Mouse (Mus musculus): Measurements from ENCODE around the gene Rab6b.
"Not testable (repeated sequence)": the region's sequence is repeated elsewhere in the genome, so short reads cannot be mapped to it uniquely, and the experiment has no call there.

Rab6b gene

GRCm38 (mm10) chr9:103091039-103091883 is 20.3 kb upstream of the Rab6b start:
- in situ Hi-C loops (cut with MboI; ENCODE audit: low pct_unique_long_range_greater_than_20kb in 1 of 2, low sequenced_read_pairs in 2 of 2, unreplicated experiment in 1 of 2), result no loop called here

GRCm38 (mm10) chr9:103092248-103092647 is 19.3 kb upstream of the Rab6b start:
- in situ Hi-C loops (cut with MboI; ENCODE audit: low pct_unique_long_range_greater_than_20kb in 1 of 2, low sequenced_read_pairs in 2 of 2, unreplicated experiment in 1 of 2), result no loop called here

- in situ Hi-C loops (cut with MboI; ENCODE audit: low pct_unique_long_range_greater_than_20kb in 1 of 2, low sequenced_read_pairs in 2 of 2, unreplicated experiment in 1 of 2), result no loop called here
Observed at GRCm38 (mm10) chr9:103093681-103094080, 17.9 kb upstream of the Rab6b start.

DNA sequence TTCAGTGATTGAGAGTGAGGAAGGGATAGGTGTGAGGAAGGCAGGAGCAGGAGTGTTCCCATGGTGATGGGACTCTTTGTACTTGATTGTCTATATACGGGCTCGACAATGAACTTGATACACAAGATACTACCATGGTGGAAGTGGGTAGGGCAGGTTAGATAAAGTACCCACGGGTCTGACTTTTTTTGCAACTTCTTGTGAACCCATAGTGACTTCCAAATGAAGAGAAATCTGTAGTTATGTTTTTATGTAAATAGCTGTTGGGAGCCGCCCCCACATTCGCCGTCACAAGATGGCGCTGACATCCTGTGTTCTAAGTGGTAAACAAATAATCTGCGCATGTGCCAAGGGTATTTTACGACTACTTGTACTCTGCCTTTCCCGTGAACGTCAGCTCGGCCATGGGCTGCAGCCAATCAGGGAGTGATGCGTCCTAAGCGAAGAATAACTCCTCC is 3.2 kb upstream of the Rab6b start:
- in situ Hi-C loops (cut with MboI; ENCODE audit: low pct_unique_long_range_greater_than_20kb in 1 of 2, low sequenced_read_pairs in 2 of 2, unreplicated experiment in 1 of 2), result not testable (repeated sequence)

DNA sequence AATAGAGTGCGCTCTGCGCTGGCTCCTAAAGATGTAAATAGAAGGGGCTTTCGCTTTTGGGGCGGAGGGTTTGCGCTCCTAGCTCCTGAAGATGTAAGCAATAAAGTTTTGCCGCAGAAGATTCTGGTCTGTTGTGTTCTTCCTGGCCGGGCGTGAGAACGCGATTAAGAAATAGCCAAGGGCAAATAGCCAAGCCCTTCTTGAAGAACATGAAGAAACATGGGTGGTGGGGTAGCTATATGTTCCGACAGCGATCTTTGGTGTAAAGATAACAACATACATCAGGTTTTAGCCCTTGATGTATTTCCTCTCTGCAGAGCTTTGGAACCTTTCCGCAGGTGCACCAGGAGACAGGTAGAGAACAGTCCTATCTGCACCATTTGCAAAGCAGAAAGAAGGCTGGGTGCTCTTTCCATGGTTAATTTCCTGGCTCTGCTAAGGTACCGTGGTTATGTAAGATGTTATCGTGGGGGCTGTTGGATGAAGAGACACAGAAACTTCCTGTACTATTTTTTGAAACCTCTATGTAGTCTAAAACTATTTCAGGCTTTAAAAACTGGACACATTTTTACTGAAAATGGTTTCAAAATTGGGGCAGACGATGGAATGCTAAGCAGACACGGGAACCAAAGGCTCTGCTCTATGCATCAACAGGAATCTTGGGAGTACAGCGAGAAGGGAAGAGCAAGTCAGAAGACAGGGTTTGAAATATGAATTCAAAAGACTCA is 2.5 kb upstream of the Rab6b start:
- in situ Hi-C loops (cut with MboI; ENCODE audit: low pct_unique_long_range_greater_than_20kb in 1 of 2, low sequenced_read_pairs in 2 of 2, unreplicated experiment in 1 of 2), result no loop called here

DNA sequence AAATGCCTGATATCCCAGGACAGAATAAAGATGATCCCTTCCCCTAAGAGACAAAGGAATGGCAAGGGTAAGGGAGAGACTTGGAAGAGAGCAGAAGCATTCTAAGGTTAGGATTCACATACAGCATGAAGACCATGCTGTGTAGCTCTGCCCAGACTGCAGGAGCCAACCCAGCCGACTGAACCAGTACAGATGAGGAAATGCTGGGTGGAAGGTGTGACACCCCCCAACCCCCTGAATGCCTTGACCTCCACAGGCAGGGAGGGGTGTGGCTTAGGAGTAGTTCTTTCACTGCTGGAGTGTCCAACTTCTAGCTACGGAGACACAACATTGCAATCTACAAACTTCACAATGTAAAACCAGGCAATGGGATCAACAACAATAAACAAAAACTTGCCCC is 1.7 kb upstream of the Rab6b start:
- in situ Hi-C loops (cut with MboI; ENCODE audit: low pct_unique_long_range_greater_than_20kb in 1 of 2, low sequenced_read_pairs in 2 of 2, unreplicated experiment in 1 of 2), result no loop called here

- in situ Hi-C loops (cut with MboI; ENCODE audit: low pct_unique_long_range_greater_than_20kb in 1 of 2, low sequenced_read_pairs in 2 of 2, unreplicated experiment in 1 of 2), result no loop called here
Observed at GRCm38 (mm10) chr9:103110727-103111501, 673 bp upstream of the Rab6b start.

DNA sequence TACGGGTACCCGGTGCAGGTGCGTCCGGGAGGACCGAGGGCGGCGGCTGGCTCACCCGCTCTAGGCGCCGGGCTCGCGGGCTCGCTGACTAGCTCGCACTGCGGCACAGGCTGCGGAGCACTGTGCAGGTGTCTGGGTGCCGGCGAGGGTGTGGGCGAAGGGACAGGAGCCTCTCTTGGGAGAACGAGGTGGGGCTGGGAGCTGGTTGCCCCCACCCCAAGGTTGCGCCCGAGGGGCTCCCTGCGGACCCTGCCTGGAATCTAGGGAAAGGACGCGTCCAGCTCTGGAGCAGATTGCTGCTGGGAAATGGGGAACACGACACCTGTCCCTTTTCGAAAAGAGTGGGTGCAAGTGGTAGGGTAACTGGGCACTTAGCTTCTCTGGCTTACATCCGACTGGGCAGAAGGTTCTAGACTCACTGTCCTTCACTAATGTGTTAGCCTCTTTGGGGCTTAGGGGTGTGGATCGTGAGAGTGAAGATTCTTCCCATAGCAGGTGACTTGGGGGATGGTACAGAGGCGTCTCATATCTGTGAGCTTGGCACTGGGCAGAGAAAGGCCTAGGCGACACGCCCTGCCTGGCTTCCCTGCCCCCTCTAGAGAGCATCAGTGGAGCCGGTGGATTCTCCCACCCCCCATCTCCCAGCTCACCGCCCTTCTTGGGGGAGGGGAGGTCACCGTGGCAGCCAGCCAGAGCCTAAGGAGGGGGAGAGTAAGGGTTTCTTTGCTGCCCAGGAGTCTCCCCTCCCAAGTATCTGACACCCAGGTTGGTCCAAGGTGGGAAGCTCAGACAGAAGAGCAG is 1.1 kb downstream of the Rab6b start:
- in situ Hi-C loops (cut with MboI; ENCODE audit: low pct_unique_long_range_greater_than_20kb in 1 of 2, low sequenced_read_pairs in 2 of 2, unreplicated experiment in 1 of 2), result no loop called here

GRCm38 (mm10) chr9:103113351-103113750 is 1.8 kb downstream of the Rab6b start:
- in situ Hi-C loops (cut with MboI; ENCODE audit: low pct_unique_long_range_greater_than_20kb in 1 of 2, low sequenced_read_pairs in 2 of 2, unreplicated experiment in 1 of 2), result no loop called here

- in situ Hi-C loops (cut with MboI; ENCODE audit: low pct_unique_long_range_greater_than_20kb in 1 of 2, low sequenced_read_pairs in 2 of 2, unreplicated experiment in 1 of 2), result no loop called here
Observed at GRCm38 (mm10) chr9:103114326-103114725, 2.7 kb downstream of the Rab6b start.

GRCm38 (mm10) chr9:103114901-103115300 is 3.3 kb downstream of the Rab6b start:
- in situ Hi-C loops (cut with MboI; ENCODE audit: low pct_unique_long_range_greater_than_20kb in 1 of 2, low sequenced_read_pairs in 2 of 2, unreplicated experiment in 1 of 2), result no loop called here

DNA sequence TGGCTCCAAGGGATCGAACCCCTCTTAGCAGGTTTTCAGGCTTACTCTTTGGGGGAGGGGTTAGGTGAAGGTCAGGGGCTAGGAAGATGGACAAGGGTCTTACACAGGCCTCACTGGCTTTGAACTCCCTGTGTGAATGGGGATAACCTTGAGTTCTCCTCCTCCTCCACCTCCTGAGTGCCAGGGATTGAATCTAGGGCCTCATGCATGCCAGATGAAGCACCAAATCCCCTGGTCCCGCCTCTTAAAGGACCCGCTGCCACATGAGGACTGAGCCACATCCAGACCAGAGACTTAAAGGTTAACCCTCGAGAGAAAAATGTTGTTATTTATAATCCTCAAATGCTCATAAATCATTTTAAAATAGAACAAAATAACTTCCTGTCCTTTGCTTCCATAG is 5.4 kb downstream of the Rab6b start:
- in situ Hi-C loops (cut with MboI; ENCODE audit: low pct_unique_long_range_greater_than_20kb in 1 of 2, low sequenced_read_pairs in 2 of 2, unreplicated experiment in 1 of 2), result no loop called here

DNA sequence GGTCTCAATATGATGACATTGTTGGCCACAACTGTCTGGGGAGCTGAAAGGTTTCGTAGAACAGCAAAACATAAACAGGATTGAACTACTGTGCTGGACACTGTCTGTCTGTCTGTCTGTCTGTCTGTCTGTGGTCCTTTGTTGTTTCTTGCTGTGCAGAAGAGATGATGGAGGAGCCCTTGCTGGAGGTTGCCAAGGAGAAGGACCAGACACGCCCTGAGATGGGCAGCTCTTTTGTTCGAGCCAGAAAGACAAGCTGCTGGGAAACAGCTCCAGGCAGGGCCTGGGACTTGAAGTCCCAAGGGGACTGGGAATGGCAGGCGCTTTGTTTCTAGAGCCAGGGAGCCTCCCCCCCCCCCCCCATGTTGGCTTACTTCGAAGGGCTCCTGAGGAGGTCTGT is 5.9 kb downstream of the Rab6b start:
- in situ Hi-C loops (cut with MboI; ENCODE audit: low pct_unique_long_range_greater_than_20kb in 1 of 2, low sequenced_read_pairs in 2 of 2, unreplicated experiment in 1 of 2), result no loop called here

- in situ Hi-C loops (cut with MboI; ENCODE audit: low pct_unique_long_range_greater_than_20kb in 1 of 2, low sequenced_read_pairs in 2 of 2, unreplicated experiment in 1 of 2), result no loop called here
Observed at GRCm38 (mm10) chr9:103117951-103118350, 6.4 kb downstream of the Rab6b start.

GRCm38 (mm10) chr9:103118651-103119275 is 7.2 kb downstream of the Rab6b start:
- in situ Hi-C loops (cut with MboI; ENCODE audit: low pct_unique_long_range_greater_than_20kb in 1 of 2, low sequenced_read_pairs in 2 of 2, unreplicated experiment in 1 of 2), result no loop called here

DNA sequence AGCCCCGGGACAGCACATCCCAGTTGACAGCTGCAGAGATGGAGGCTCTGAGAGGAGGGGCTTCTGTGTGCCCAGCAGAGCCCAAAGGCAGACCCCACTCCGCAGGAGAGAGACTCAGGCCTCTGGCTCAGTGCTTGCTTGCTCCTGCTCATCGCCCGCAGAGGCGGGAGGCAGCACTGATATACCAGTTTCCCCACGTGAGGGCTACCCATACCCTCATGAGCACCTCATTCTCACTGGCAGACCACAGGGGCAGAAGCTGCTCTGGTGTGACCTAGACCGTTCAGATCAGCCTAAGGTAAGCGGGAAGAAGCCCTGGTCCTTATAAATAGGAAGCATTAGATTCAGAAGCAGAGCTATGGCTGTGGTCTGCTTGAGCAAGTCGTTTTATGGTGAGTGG is 8.2 kb downstream of the Rab6b start:
- in situ Hi-C loops (cut with MboI; ENCODE audit: low pct_unique_long_range_greater_than_20kb in 1 of 2, low sequenced_read_pairs in 2 of 2, unreplicated experiment in 1 of 2), result no loop called here

- in situ Hi-C loops (cut with MboI; ENCODE audit: low pct_unique_long_range_greater_than_20kb in 1 of 2, low sequenced_read_pairs in 2 of 2, unreplicated experiment in 1 of 2), result no loop called here
Observed at GRCm38 (mm10) chr9:103120231-103120630, 8.6 kb downstream of the Rab6b start.

DNA sequence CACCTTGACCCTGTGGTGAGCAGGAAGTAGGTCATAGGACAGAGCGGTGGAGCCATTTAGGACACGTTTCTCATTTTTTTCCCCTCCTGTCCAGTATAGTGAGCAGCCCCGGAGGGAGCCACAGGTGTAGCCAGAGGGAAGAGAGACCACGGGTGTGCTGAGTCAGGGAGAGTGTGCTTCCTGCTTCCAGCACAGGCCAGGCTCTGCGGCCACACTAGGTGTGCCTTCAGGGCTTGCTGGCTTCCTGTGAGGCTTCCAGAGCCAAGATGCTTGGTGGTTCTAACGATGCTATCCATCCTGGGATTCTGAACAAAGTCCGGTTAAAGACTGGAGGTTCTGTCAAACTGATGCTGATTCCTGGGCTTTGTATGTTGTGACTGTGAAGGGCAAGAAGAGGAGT is 10.0 kb downstream of the Rab6b start:
- in situ Hi-C loops (cut with MboI; ENCODE audit: low pct_unique_long_range_greater_than_20kb in 1 of 2, low sequenced_read_pairs in 2 of 2, unreplicated experiment in 1 of 2), result no loop called here
